Mouse (Mus musculus) MEL (cell line): ENCODE results near the gene Pdzd7. TPM values are rescaled to one million over a fixed set of nuclear protein-coding genes. Genes with fewer than 3 reads are reported as not detected.
A peak's percentile ranks its signal among the peaks of the same experiment; 100 is the strongest.

Experiments
- DNase-seq: peaks from one replicate; pipeline ENCODE4 v3.0.0; 2011; ENCODE audit warnings: low read depth, low spot score
- H3K27ac ChIP-seq: 2 replicates; pipeline ENCODE4 v1.5.1; 2012; ENCODE audit warnings: low read depth, mild to moderate bottlenecking, control low read depth, low read length, moderate library complexity; ENCODE audit not compliant: control insufficient read depth
- H3K27me3 ChIP-seq, 2 experiments: fragments of 150-350 bp in 1 of 2; sonication (generic) in 1 of 2; 2 replicates each; pipeline ENCODE4 v1.6.1; 2012; ENCODE audit warnings: low read length in 2 of 2, mild to moderate bottlenecking in 2 of 2, improper control_type of control experiment in 1 of 2, moderate library complexity in 1 of 2; ENCODE audit not compliant: insufficient read depth in 2 of 2, control insufficient read depth in 1 of 2
- H3K36me3 ChIP-seq, 2 experiments: 2 replicates each; pipeline ENCODE4 v1.6.1; 2012 to 2014; ENCODE audit warnings: low read length in 2 of 2, improper control_type of control experiment in 1 of 2, inconsistent platforms in 1 of 2, mild to moderate bottlenecking in 1 of 2; ENCODE audit not compliant: insufficient read depth in 2 of 2, control insufficient read depth in 1 of 2
- H3K4me1 ChIP-seq, 2 experiments: fragments of 150-350 bp in 1 of 2; sonication (generic) in 1 of 2; 2 replicates each; pipeline ENCODE4 v1.6.1; 2012; ENCODE audit warnings: low read length in 2 of 2, improper control_type of control experiment in 1 of 2, mild to moderate bottlenecking in 1 of 2; ENCODE audit not compliant: insufficient read depth in 2 of 2, control insufficient read depth in 1 of 2
- H3K4me3 ChIP-seq, 2 experiments: fragments of 150-350 bp in 1 of 2; sonication (generic) in 1 of 2; 2 replicates each; pipeline ENCODE4 v1.5.1; 2012; ENCODE audit warnings: low read depth in 2 of 2, low read length in 2 of 2, mild to moderate bottlenecking in 2 of 2, moderate library complexity in 2 of 2, control low read depth in 1 of 2, improper control_type of control experiment in 1 of 2; ENCODE audit not compliant: control insufficient read depth in 1 of 2, insufficient read depth in 1 of 2
- H3K79me2 ChIP-seq: 2 replicates; pipeline ENCODE4 v1.6.1; 2012; ENCODE audit warnings: mild to moderate bottlenecking, low read length, moderate library complexity; ENCODE audit not compliant: control insufficient read depth, poor library complexity, insufficient read depth
- H3K9ac ChIP-seq: 2 replicates; pipeline ENCODE4 v1.6.1; 2012; ENCODE audit warnings: low read depth, mild to moderate bottlenecking, control low read depth, low read length, moderate library complexity; ENCODE audit not compliant: control insufficient read depth, poor library complexity, severe bottlenecking
- H3K9me3 ChIP-seq: fragments of 150-350 bp; sonication (generic); replicated peaks from 2 replicates; pipeline ENCODE4 v1.6.1; 2012; ENCODE audit warnings: mild to moderate bottlenecking, low read length, improper control_type of control experiment, moderate library complexity; ENCODE audit not compliant: insufficient read depth
- CHD1 ChIP-seq: IDR thresholded peaks from 2 replicates; pipeline ENCODE4 v1.6.1; 2012; ENCODE audit warnings: low read depth, mild to moderate bottlenecking, inconsistent platforms, low read length, improper control_type of control experiment
- CTCF ChIP-seq, 3 experiments: IDR thresholded peaks in 2 of 3; conservative IDR thresholded peaks in 1 of 3; 2 replicates each; pipeline ENCODE4 v1.5.1; 2011 to 2012; ENCODE audit warnings: low read length in 3 of 3, low read depth in 2 of 3, mild to moderate bottlenecking in 2 of 3, improper control_type of control experiment in 1 of 3, inconsistent platforms in 1 of 3, mixed read lengths in 1 of 3, moderate library complexity in 1 of 3; ENCODE audit not compliant: control insufficient read depth in 1 of 3, insufficient read depth in 1 of 3, poor library complexity in 1 of 3, severe bottlenecking in 1 of 3
- E2F4 ChIP-seq: IDR thresholded peaks from 2 replicates; pipeline ENCODE4 v1.6.1; 2011; ENCODE audit warnings: low read depth, low read length, improper control_type of control experiment, borderline replicate concordance
- ELF1 ChIP-seq: IDR thresholded peaks from 2 replicates; pipeline ENCODE4 v1.6.1; 2014; ENCODE audit warnings: low read depth, mild to moderate bottlenecking, inconsistent platforms, low read length, improper control_type of control experiment, moderate library complexity
- EP300 ChIP-seq, 2 experiments: IDR thresholded peaks; 2 replicates each; pipeline ENCODE4 v1.6.1; 2011; ENCODE audit warnings: improper control_type of control experiment in 2 of 2, low read length in 2 of 2, low read depth in 1 of 2, mild to moderate bottlenecking in 1 of 2
- ETS1 ChIP-seq: IDR thresholded peaks from 2 replicates; pipeline ENCODE4 v1.6.1; 2012; ENCODE audit warnings: low read depth, mild to moderate bottlenecking, inconsistent platforms, low read length, improper control_type of control experiment, moderate library complexity
- GATA1 ChIP-seq: IDR thresholded peaks from 2 replicates; pipeline ENCODE4 v1.6.1; 2011; ENCODE audit warnings: low read depth, low read length, improper control_type of control experiment
- HCFC1 ChIP-seq: IDR thresholded peaks from 2 replicates; pipeline ENCODE4 v1.6.1; 2012; ENCODE audit warnings: low read depth, mild to moderate bottlenecking, inconsistent platforms, low read length, improper control_type of control experiment, moderate library complexity
- JUND ChIP-seq: IDR thresholded peaks from 2 replicates; pipeline ENCODE4 v1.6.1; 2011; ENCODE audit warnings: low read depth, mild to moderate bottlenecking, improper control_type of control experiment, low read length
- MAZ ChIP-seq: IDR thresholded peaks from 2 replicates; pipeline ENCODE4 v1.6.1; 2012; ENCODE audit warnings: low read depth, mild to moderate bottlenecking, inconsistent platforms, low read length, improper control_type of control experiment
- MYB ChIP-seq: IDR thresholded peaks from 2 replicates; pipeline ENCODE4 v1.6.1; 2011; ENCODE audit warnings: mild to moderate bottlenecking, low read depth, low read length, improper control_type of control experiment
- MYC ChIP-seq: IDR thresholded peaks from 2 replicates; pipeline ENCODE4 v1.6.1; 2011; ENCODE audit warnings: low read depth, mild to moderate bottlenecking, low read length, improper control_type of control experiment, moderate library complexity
- NRF1 ChIP-seq: IDR thresholded peaks from 2 replicates; pipeline ENCODE4 v1.6.1; 2014; ENCODE audit warnings: low read depth, mild to moderate bottlenecking, inconsistent platforms, low read length, improper control_type of control experiment, moderate library complexity; ENCODE audit not compliant: poor library complexity, insufficient read depth, severe bottlenecking
- POLR2A ChIP-seq, 2 experiments: IDR thresholded peaks; 2 replicates each; pipeline ENCODE4 v1.6.1; 2011 to 2012; ENCODE audit warnings: low read length in 2 of 2, mild to moderate bottlenecking in 2 of 2, control low read depth in 1 of 2, improper control_type of control experiment in 1 of 2, low read depth in 1 of 2, moderate library complexity in 1 of 2; ENCODE audit not compliant: control insufficient read depth in 1 of 2, insufficient read depth in 1 of 2, poor library complexity in 1 of 2
- POLR2AphosphoS2 ChIP-seq: IDR thresholded peaks from 2 replicates; pipeline ENCODE4 v1.6.1; 2011; ENCODE audit warnings: low read length, improper control_type of control experiment
- POLR2AphosphoS5 ChIP-seq: IDR thresholded peaks from 2 replicates; pipeline ENCODE4 v1.6.1; 2012; ENCODE audit warnings: low read depth, borderline replicate concordance, mild to moderate bottlenecking, inconsistent platforms, low read length, moderate library complexity, mixed read lengths
- RAD21 ChIP-seq: IDR thresholded peaks from 2 replicates; pipeline ENCODE4 v1.6.1; 2011; ENCODE audit warnings: mild to moderate bottlenecking, low read depth, low read length, improper control_type of control experiment
- SIN3A ChIP-seq: IDR thresholded peaks from 2 replicates; pipeline ENCODE4 v1.6.1; 2012; ENCODE audit warnings: low read length, improper control_type of control experiment, inconsistent platforms
- SMC3 ChIP-seq: IDR thresholded peaks from 2 replicates; pipeline ENCODE4 v1.6.1; 2011; ENCODE audit warnings: low read depth, low read length, improper control_type of control experiment
- TBP ChIP-seq: IDR thresholded peaks from 2 replicates; pipeline ENCODE4 v1.8.0; 2011; ENCODE audit warnings: low read depth, low read length, improper control_type of control experiment
- USF2 ChIP-seq, 2 experiments: IDR thresholded peaks; 2 replicates each; pipeline ENCODE4 v1.6.1; 2011 to 2012; ENCODE audit warnings: improper control_type of control experiment in 2 of 2, low read length in 2 of 2, borderline replicate concordance in 1 of 2, inconsistent platforms in 1 of 2, low read depth in 1 of 2, mild to moderate bottlenecking in 1 of 2; ENCODE audit not compliant: insufficient read depth in 1 of 2
- ZC3H11A ChIP-seq: IDR thresholded peaks from 2 replicates; pipeline ENCODE4 v1.6.1; 2012; ENCODE audit warnings: low read depth, mild to moderate bottlenecking, inconsistent platforms, low read length, improper control_type of control experiment
- ZKSCAN1 ChIP-seq: IDR thresholded peaks from 2 replicates; pipeline ENCODE4 v1.6.1; 2012; ENCODE audit warnings: low read depth, mild to moderate bottlenecking, inconsistent platforms, low read length, improper control_type of control experiment, moderate library complexity
- ZMIZ1 ChIP-seq: IDR thresholded peaks from 2 replicates; pipeline ENCODE4 v1.6.1; 2012; ENCODE audit warnings: low read depth, mild to moderate bottlenecking, inconsistent platforms, low read length, improper control_type of control experiment, moderate library complexity
- ZNF384 ChIP-seq: IDR thresholded peaks from 2 replicates; pipeline ENCODE4 v1.6.1; 2012; ENCODE audit warnings: low read depth, mild to moderate bottlenecking, inconsistent platforms, low read length, improper control_type of control experiment
- polyA plus RNA-seq, 2 experiments: library from polyadenylated mRNA; stranded (reverse) in 1 of 2; unstranded in 1 of 2; fragments of >175 nt in 1 of 2; fragments of >200 nt in 1 of 2; gene quantifications; 2 replicates each; pipeline versions ENCODE4 v1.2.1 to v1.2.4; 2012; ENCODE audit warnings: low replicate concordance in 2 of 2, low read depth in 1 of 2; ENCODE audit not compliant: insufficient read length in 2 of 2, insufficient read depth in 1 of 2, missing spikeins in 1 of 2
- total RNA-seq: library from RNA; depleted of rRNA; stranded (reverse); fragments of 300-350 nt; gene quantifications from 2 replicates; pipeline ENCODE4 v1.2.3, GENCODE M21; 2012

The Pdzd7 gene
- total and polyA plus RNA-seq, 3 experiments = 0.08 to 0.56 TPM; not detected in 1

GRCm38 (mm10) chr19:45017216-45017771 lies 28.2 kb downstream of the Pdzd7 start:
- peak overlapping the region; percentile 54 to 93 for H3K4me3 ChIP-seq
- TF ChIP-seq ZC3H11A (peak; percentile 11; the same call in 1 of the 2 replicates), CTCF (IDR thresholded peaks at IDR 0.05 in 2 of 3, conservative IDR thresholded peaks at IDR 0.05 in 1 of 3; ENCODE audit: control insufficient read depth in 1 of 3, insufficient read depth in 1 of 3, low read depth in 2 of 3, low read length in 3 of 3, poor library complexity in 1 of 3, severe bottlenecking in 1 of 3) (peak in 2 of 3 experiments; percentile 52 to 81; a peak in 5 of 6 replicates), ELF1 (no peak), SMC3 (peak; percentile 38), CHD1 (no peak), POLR2AphosphoS5 (no peak), GATA1 (no peak), MYC (no peak), RAD21 (no peak; the same call in 1 of the 2 replicates), HCFC1 (0 out of 2 replicates have a peak, but pooled peaks have one; percentile 16), MAZ (peak; percentile 83; the same call in 1 of the 2 replicates), ETS1 (peak; percentile 20; the same call in 1 of the 2 replicates), USF2 (IDR thresholded peaks at IDR 0.05; ENCODE audit: borderline replicate concordance in 1 of 2, insufficient read depth in 1 of 2, low read depth in 1 of 2, low read length in 2 of 2) (no peak), SIN3A (0 out of 2 replicates have a peak, but pooled peaks have one; percentile 9)
- TF ChIP-seq, all 39 proteins: peak for 7
- DNase-seq = peak; percentile 78
- H3K36me3 ChIP-seq = peaks cover 0 to 7% of the 10 kb centered on the region in 2 experiments; a peak in 2 of 4 replicates
- H3K79me2 ChIP-seq = no peaks in the 10 kb centered on the region; the same call in 1 of the 2 replicates
- H3K4me1 ChIP-seq = peaks cover 6 to 12% of the 10 kb centered on the region in 2 experiments
- peak overlapping the region; percentile 57 for H3K9ac ChIP-seq
- H3K27me3 ChIP-seq = no peaks in the 10 kb centered on the region
- no peaks in the 10 kb centered on the region for H3K9me3 ChIP-seq
- peak overlapping the region; percentile 58 for H3K27ac ChIP-seq

- Histone ChIP-seq H3K27me3 (no peaks in the 10 kb centered on the region), H3K4me1 (peaks cover 6 to 12% of the 10 kb centered on the region in 2 experiments), H3K4me3 (peak overlapping the region; percentile 69 to 93), H3K79me2 (no peaks in the 10 kb centered on the region; the same call in 1 of the 2 replicates), H3K9me3 (no peaks in the 10 kb centered on the region), H3K9ac (peak overlapping the region; percentile 63), H3K27ac (peak overlapping the region; percentile 68), H3K36me3 (peaks cover 0 to 7% of the 10 kb centered on the region in 2 experiments; a peak in 2 of 4 replicates)
- DNase-seq = peak; percentile 76
- TF ChIP-seq NRF1 (no peak), ZC3H11A (no peak), CTCF (IDR thresholded peaks at IDR 0.05 in 2 of 3, conservative IDR thresholded peaks at IDR 0.05 in 1 of 3; ENCODE audit: control insufficient read depth in 1 of 3, insufficient read depth in 1 of 3, low read depth in 2 of 3, low read length in 3 of 3, poor library complexity in 1 of 3, severe bottlenecking in 1 of 3) (no peak), TBP (no peak), ETS1 (peak; percentile 85), EP300 (IDR thresholded peaks at IDR 0.05; ENCODE audit: low read depth in 1 of 2, low read length in 2 of 2) (0 out of 4 replicates have a peak, but pooled peaks of 1 of the 2 experiments have one; percentile 27), ZMIZ1 (0 out of 2 replicates have a peak, but pooled peaks have one; percentile 17), MYB (no peak), ZKSCAN1 (no peak), HCFC1 (no peak; the same call in none of the 2 replicates), USF2 (IDR thresholded peaks at IDR 0.05; ENCODE audit: borderline replicate concordance in 1 of 2, insufficient read depth in 1 of 2, low read depth in 1 of 2, low read length in 2 of 2) (peak in 1 of 2 experiments; percentile 69; a peak in 1 of 4 replicates), ZNF384 (no peak), POLR2AphosphoS5 (no peak), POLR2A (IDR thresholded peaks at IDR 0.05; ENCODE audit: control insufficient read depth in 1 of 2, insufficient read depth in 1 of 2, low read depth in 1 of 2, low read length in 2 of 2, poor library complexity in 1 of 2) (peak in 1 of 2 experiments; percentile 32; a peak in 1 of 4 replicates), CHD1 (0 out of 2 replicates have a peak, but pooled peaks have one; percentile 33), JUND (no peak), MAZ (peak; percentile 90), POLR2AphosphoS2 (no peak), MYC (peak; percentile 82; the same call in 1 of the 2 replicates), E2F4 (no peak)
Measured at GRCm38 (mm10) chr19:45016341-45017215, 28.9 kb downstream of the Pdzd7 start.
